Mouse (Mus musculus) hindbrain, postnatal 0 days (tissue): ENCODE measurements at regions not wholly inside any gene's neighbourhood (a gene's known extent, or its start where the extent isn't known, plus 50 kb on each side); places are given as distances from the start of the nearest gene placed in this dataset.

Experiments
- ATAC-seq: fragments of 200-750 bp; cut with Nextera tagmentation; 2 replicates; pipeline ENCODE4 v1.8.0; 2017; ENCODE audit warnings: mild to moderate bottlenecking, moderate TSS enrichment, moderate library complexity
- DNase-seq: peaks from one replicate; pipeline ENCODE4 v3.0.0-alpha.2; 2015; ENCODE audit warnings: low spot score
- H3K27ac ChIP-seq: fragments of 300-500 bp; sonication (generic); 2 replicates; pipeline ENCODE4 v1.5.1; 2014; ENCODE audit warnings: mild to moderate bottlenecking
- H3K27me3 ChIP-seq: fragments of 300-500 bp; sonication (generic); 2 replicates; pipeline ENCODE4 v1.6.1; 2014; ENCODE audit warnings: low read length, mixed read lengths; ENCODE audit not compliant: insufficient read depth
- H3K36me3 ChIP-seq: fragments of 300-500 bp; sonication (generic); 2 replicates; pipeline ENCODE4 v1.6.1; 2014; ENCODE audit warnings: low read length, mixed read lengths; ENCODE audit not compliant: insufficient read depth
- H3K4me1 ChIP-seq: fragments of 300-500 bp; sonication (generic); 2 replicates; pipeline ENCODE4 v1.6.1; 2014; ENCODE audit warnings: antibody characterized with exemption, low read length, mixed read lengths; ENCODE audit not compliant: insufficient read depth
- H3K4me2 ChIP-seq: fragments of 300-500 bp; sonication (generic); 2 replicates; pipeline ENCODE4 v1.6.1; 2014; ENCODE audit warnings: low read depth, mild to moderate bottlenecking, low read length, moderate library complexity, mixed read lengths
- H3K4me3 ChIP-seq: fragments of 300-500 bp; sonication (generic); 2 replicates; pipeline ENCODE4 v1.5.1; 2014; ENCODE audit warnings: low read length
- H3K9ac ChIP-seq: fragments of 300-500 bp; sonication (generic); replicated peaks from 2 replicates; pipeline ENCODE4 v1.6.1; 2014; ENCODE audit warnings: mild to moderate bottlenecking, low read length, moderate library complexity, mixed read lengths
- H3K9me3 ChIP-seq: fragments of 300-500 bp; sonication (generic); 2 replicates; pipeline ENCODE4 v1.6.1; 2016; ENCODE audit warnings: low read length, mixed read lengths
- CTCF ChIP-seq: IDR thresholded peaks from 2 replicates; pipeline ENCODE4 v1.5.1; 2016; ENCODE audit warnings: antibody characterized with exemption, control low read depth, low read depth
- whole genome bisulfite sequencing: fragments of 180-500 bp; shearing (Covaris S2); extraction: QIAGEN DNeasy Blood & Tissue Kit; methylation state at CpG from one replicate; pipeline ENCODE4 v1.1.7; 2014; 5-methylcytosine and 5-hydroxymethylcytosine counted together

DNA sequence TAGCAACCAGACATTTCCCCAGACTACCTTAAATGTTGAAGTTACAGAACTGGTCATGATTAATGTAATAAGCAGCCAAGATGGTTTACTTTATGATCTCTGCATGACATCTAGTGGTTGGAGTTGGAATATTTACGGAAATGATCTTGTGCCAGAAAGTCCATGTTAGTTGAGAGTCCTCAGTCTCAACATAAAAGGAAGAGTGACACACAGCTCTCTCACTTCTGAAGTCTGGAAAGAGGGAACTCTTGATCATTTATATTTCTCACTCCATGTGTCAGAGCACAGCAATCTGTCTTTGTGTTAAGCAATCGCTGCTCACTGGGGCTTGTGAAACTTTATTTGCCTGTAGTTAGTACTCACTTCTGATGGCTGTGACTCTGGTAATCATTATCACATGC lies 709.1 kb upstream of the N6amt1 start:
- peak; percentile 87 for TF ChIP-seq CTCF
- Histone ChIP-seq H3K4me3 (no peak overlapping the region), H3K36me3 (no peaks in the 10 kb centered on the region), H3K27ac (no peak overlapping the region), H3K4me1 (no peaks in the 10 kb centered on the region), H3K9me3 (no peaks in the 10 kb centered on the region), H3K9ac (no peak overlapping the region), H3K27me3 (no peaks in the 10 kb centered on the region), H3K4me2 (no peak overlapping the region)
- peak; percentile 82 for ATAC-seq
- peak; percentile 90 for DNase-seq
- 50% methylated on average over 2 of the region's 2 CpGs for WGBS

DNA sequence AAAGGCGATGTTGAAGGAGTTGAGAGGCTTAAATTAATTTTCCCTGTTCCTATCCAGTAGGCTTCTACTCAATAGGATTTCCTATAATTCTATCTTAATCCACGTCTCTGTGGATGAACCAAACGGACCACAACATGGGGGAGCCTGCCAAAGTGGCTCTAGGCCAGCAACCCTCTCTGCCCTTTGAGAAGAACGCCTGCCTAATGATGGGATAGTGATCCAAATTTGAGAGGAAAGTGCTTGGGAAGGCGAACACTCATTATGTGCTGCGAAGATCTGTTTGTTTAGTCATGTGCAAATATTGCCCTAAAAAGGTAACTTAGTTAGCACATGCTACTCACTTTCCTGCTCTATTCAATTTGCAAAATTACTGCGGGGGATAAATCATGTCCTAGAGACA lies 702.5 kb upstream of the Adamts5 start:
- no peak overlapping the region for H3K4me3 ChIP-seq
- TF ChIP-seq CTCF: no peak
- no peaks in the 10 kb centered on the region for H3K4me1 ChIP-seq
- H3K27me3 ChIP-seq: no peaks in the 10 kb centered on the region
- WGBS: 61% methylated on average over 7 of the region's 7 CpGs
- H3K9ac ChIP-seq: no peak overlapping the region
- no peaks in the 10 kb centered on the region for H3K36me3 ChIP-seq
- H3K9me3 ChIP-seq: no peaks in the 10 kb centered on the region
- ATAC-seq (no peak), DNase-seq (no peak)
- no peak overlapping the region for H3K27ac ChIP-seq
- H3K4me2 ChIP-seq: no peak overlapping the region

DNA sequence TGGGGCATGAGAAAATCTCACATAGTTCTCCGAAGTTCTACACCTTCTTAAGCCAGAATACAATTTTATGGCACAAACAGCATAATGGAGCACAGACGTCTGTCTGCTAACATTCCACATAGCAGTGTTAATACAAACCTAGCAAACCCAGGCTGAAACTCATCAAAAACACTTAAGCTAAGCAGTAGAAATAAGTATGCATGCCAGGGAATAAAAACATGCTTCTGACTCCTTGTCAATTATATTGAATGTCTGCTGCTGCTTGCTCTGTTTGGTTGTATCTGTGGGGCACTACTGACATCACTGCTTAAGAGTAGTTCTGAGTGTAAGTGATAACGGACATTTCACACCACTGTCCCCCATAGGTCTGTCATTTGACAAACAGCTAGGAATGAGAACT lies 693.4 kb upstream of the Adamts5 start:
- no peaks in the 10 kb centered on the region for H3K4me1 ChIP-seq
- H3K4me3 ChIP-seq: no peak overlapping the region
- H3K4me2 ChIP-seq: no peak overlapping the region
- ATAC-seq (no peak), DNase-seq (no peak)
- 75% methylated on average over 3 of the region's 3 CpGs for WGBS
- TF ChIP-seq CTCF: no peak
- H3K27ac ChIP-seq: no peak overlapping the region
- no peak overlapping the region for H3K9ac ChIP-seq
- H3K36me3 ChIP-seq: no peaks in the 10 kb centered on the region
- H3K27me3 ChIP-seq: no peaks in the 10 kb centered on the region
- no peaks in the 10 kb centered on the region for H3K9me3 ChIP-seq

DNA sequence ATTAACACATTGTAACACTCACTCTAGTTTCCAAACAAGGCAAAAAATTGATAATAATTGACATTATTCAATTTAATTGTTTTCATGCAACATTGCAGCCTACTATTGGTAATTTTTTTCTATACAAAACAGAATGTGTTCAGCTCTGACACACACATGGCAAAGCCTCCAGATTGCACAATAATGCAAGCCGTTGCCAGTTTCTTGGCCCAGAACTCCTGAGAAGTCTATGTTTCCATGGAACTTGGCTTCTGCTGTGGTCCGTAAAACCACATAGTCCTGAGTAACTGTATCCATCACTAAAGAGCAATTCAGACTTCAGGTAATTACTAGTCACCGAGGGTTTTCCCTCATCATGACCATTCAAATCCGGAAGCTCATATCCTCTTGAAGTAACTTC lies 684.4 kb upstream of the Adamts5 start:
- no peaks in the 10 kb centered on the region for H3K4me1 ChIP-seq
- no peak overlapping the region for H3K27ac ChIP-seq
- H3K36me3 ChIP-seq: no peaks in the 10 kb centered on the region
- DNase-seq (no peak), ATAC-seq (no peak)
- 77% methylated on average over 4 of the region's 4 CpGs for whole genome bisulfite sequencing
- no peaks in the 10 kb centered on the region for H3K9me3 ChIP-seq
- no peak overlapping the region for H3K4me2 ChIP-seq
- TF ChIP-seq CTCF: no peak
- no peak overlapping the region for H3K9ac ChIP-seq
- no peaks in the 10 kb centered on the region for H3K27me3 ChIP-seq
- no peak overlapping the region for H3K4me3 ChIP-seq

DNA sequence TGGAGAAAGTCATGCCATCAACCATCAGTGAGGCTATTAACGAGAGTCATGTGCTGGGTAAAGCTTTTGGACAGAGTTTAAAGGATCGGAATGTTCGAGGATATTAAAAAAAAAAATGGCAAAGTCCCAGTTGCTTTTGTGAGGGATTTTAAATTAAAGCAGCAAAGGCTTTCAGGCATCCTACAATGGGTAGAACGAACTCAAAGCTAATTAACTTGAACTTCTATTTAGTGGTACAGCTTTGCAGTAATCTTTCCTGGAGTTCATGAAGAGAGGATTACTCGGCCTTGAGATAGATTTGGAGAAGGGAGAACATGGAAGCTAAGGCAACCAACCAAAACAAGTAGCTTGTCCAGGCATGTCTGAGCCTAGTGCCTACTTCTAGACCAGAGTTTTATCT lies 676.7 kb upstream of the Adamts5 start:
- DNase-seq: no peak

DNA sequence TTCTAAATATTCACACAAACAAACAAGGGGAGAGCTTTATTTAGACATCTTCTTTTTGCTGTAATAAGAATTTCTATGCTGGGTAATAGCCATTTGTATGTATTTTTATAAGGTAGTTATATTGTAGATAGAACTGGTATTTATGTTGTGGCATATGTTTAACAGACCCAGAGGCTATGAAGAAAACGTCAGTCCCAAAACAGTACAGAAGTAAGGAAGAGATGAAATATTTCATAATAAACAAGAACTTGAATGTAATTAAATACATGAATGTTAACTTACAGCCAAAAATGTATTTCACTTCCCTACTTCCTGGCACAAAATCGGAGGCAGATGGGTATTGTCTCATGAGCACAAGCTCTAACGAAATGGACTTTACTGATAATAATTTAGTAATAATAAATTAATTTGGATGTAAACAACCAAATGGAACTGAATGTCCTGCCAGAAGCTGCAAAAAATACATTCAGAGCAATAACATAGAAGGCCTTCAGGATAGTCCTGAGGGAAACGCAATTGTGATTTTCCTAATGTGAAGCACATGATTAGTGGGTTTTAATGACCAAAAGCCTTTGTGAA lies 645.9 kb upstream of the Adamts5 start:
- no peak for TF ChIP-seq CTCF
- H3K4me3 ChIP-seq: no peak overlapping the region
- WGBS: 75% methylated on average over 4 of the region's 4 CpGs

More for the DNA sequence above, 676.7 kb upstream of the Adamts5 start:
- no peak overlapping the region for H3K4me2 ChIP-seq
- no peaks in the 10 kb centered on the region for H3K36me3 ChIP-seq
- ATAC-seq: no peak
- H3K4me3 ChIP-seq: no peak overlapping the region
- no peaks in the 10 kb centered on the region for H3K9me3 ChIP-seq
- no peaks in the 10 kb centered on the region for H3K4me1 ChIP-seq
- TF ChIP-seq CTCF: no peak
- H3K9ac ChIP-seq: no peak overlapping the region
- WGBS: 52% methylated on average over 5 of the region's 5 CpGs
- H3K27ac ChIP-seq: no peak overlapping the region
- H3K27me3 ChIP-seq: no peaks in the 10 kb centered on the region

DNA sequence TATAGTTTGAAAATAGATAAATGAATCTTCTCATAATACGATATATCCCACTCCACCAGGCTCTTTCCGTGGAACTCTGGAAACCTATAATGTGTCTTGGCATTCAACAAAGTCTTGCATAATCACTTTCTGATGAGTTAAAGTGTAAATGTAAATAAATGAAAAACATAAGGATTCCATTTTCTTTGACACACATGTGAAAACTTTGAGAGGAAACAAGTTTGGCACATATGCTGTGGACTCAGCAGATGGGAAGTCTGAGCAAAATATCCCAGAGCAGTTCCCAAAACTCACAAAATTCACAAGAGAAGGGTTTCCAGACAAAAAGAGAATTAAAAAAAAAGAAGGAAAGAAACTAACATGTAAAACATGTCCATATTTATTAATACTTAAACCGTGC lies 645.3 kb upstream of the Adamts5 start:
- no peak for TF ChIP-seq CTCF
- DNase-seq: no peak
- Histone ChIP-seq H3K27ac (no peak overlapping the region), H3K9ac (no peak overlapping the region), H3K27me3 (no peaks in the 10 kb centered on the region), H3K4me2 (no peak overlapping the region), H3K4me1 (no peaks in the 10 kb centered on the region), H3K36me3 (no peaks in the 10 kb centered on the region), H3K4me3 (no peak overlapping the region), H3K9me3 (no peaks in the 10 kb centered on the region)
- 85% methylated on average over 3 of the region's 3 CpGs for WGBS
- ATAC-seq: no peak

More for the DNA sequence above, 645.9 kb upstream of the Adamts5 start:
- H3K9me3 ChIP-seq: no peaks in the 10 kb centered on the region
- no peak overlapping the region for H3K4me2 ChIP-seq
- no peak overlapping the region for H3K27ac ChIP-seq
- no peaks in the 10 kb centered on the region for H3K4me1 ChIP-seq
- DNase-seq: no peak
- no peak overlapping the region for H3K9ac ChIP-seq
- no peaks in the 10 kb centered on the region for H3K36me3 ChIP-seq
- no peak for ATAC-seq
- no peaks in the 10 kb centered on the region for H3K27me3 ChIP-seq
